8 mouse cellular contexts compared by ENCODE assay signal in the genomic region with DNA sequence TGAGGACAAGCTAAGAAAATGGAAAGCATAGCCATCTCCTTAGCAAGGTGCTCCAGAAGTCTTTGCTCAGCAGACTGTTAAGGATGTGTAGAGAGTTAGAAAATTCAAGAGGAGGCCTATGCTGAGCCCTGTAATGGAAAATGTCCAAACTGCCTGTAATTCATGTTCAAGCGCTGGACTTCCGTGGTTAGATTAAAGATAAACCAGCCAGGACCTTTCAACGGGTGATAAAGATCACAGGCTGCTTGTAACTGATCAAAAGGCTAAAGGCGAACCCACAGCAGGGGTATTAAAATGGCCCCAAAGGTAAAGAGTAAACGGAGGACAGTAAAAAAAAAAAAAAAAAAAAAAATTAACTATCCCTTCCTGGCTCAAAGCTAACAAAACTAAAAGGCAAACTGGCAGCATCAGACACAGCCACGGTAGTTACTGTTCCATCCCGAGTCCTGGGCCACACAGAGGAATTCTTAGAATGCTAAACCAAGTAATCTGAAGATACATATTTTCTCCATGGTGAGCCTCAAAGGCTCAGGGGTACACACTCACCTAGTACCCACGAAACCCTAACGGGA. TPM values are rescaled to one million over a fixed set of nuclear protein-coding genes. Genes with fewer than 3 reads are reported as not detected.
DNase-seq lines count a peak whose midpoint lies in the region; ATAC-seq and TF ChIP-seq lines count a peak whose summit lies in the region.

No protein-coding gene starts in this region.

- no peak for DNase-seq in layer of hippocampus, adult 2 months (ENCODE audit: low spot score in 2 of 2)
- DNase-seq in layer of hippocampus, postnatal 10 days (ENCODE audit: low spot score in 2 of 2) = no peak
- DNase-seq in kidney, postnatal 0 days (ENCODE audit: low spot score) = no peak
- no peak for DNase-seq in spleen, postnatal 10 days (ENCODE audit: low spot score in 2 of 2)
- DNase-seq in layer of hippocampus, adult 9-10 months (ENCODE audit: low spot score) = no peak
- DNase-seq in left cerebral cortex, postnatal 25 days (ENCODE audit: low spot score in 2 of 2) = no peak

- H3K4me3 ChIP-seq in layer of hippocampus, adult 2 months = peak overlapping the region; percentile 98; the same call in 1 of the 2 replicates
- peak overlapping the region; percentile 89 for H3K4me3 ChIP-seq in embryonic facial prominence, embryonic 15.5 days (replicated peaks)
- peak overlapping the region; percentile 83 for H3K4me3 ChIP-seq in kidney, postnatal 0 days (replicated peaks; ENCODE audit: low read depth, low read length)
- H3K4me3 ChIP-seq in neural tube, embryonic 13.5 days = peak overlapping the region; percentile 83

- H3K9me3 ChIP-seq in embryonic facial prominence, embryonic 15.5 days (replicated peaks) = no peaks in the 10 kb centered on the region
- H3K9me3 ChIP-seq in kidney, postnatal 0 days (replicated peaks; ENCODE audit: low read length) = no peaks in the 10 kb centered on the region
- H3K9me3 ChIP-seq in neural tube, embryonic 13.5 days = no peaks in the 10 kb centered on the region

- H3K27me3 ChIP-seq in embryonic facial prominence, embryonic 15.5 days = no peaks in the 10 kb centered on the region
- H3K27me3 ChIP-seq in kidney, postnatal 0 days (ENCODE audit: insufficient read depth, low read length) = no peaks in the 10 kb centered on the region
- H3K27me3 ChIP-seq in neural tube, embryonic 13.5 days = no peaks in the 10 kb centered on the region

- ATAC-seq in embryonic facial prominence, embryonic 15.5 days (ENCODE audit: insufficient number of reproducible peaks, low FRiP score, low TSS enrichment, low read depth) = no peak
- ATAC-seq in kidney, postnatal 0 days (replicated peaks; ENCODE audit: low FRiP score, low read depth) = no peak
- ATAC-seq in neural tube, embryonic 13.5 days (ENCODE audit: low read depth) = no peak

- WGBS in embryonic facial prominence, embryonic 15.5 days = 57% methylated on average over 9 of the region's 9 CpGs
- WGBS in kidney, postnatal 0 days = 30% methylated on average over 9 of the region's 9 CpGs
- WGBS in neural tube, embryonic 13.5 days = 63% methylated on average over 9 of the region's 9 CpGs

- peak overlapping the region; percentile 81 for H3K4me2 ChIP-seq in embryonic facial prominence, embryonic 15.5 days (replicated peaks)
- H3K4me2 ChIP-seq in kidney, postnatal 0 days (ENCODE audit: low read length) = peak overlapping the region; percentile 81
- H3K4me2 ChIP-seq in neural tube, embryonic 13.5 days = peak overlapping the region; percentile 60

- intact Hi-C loops in left cerebral cortex, postnatal 25 days (cut with DNase I) = no loop called here

- no peak for TF ChIP-seq CTCF in layer of hippocampus, adult 2 months (conservative IDR thresholded peaks at IDR 0.05)
- no peak for TF ChIP-seq CTCF in kidney, postnatal 0 days (IDR thresholded peaks at IDR 0.05; ENCODE audit: low read depth)

- H3K9ac ChIP-seq in embryonic facial prominence, embryonic 15.5 days = no peak overlapping the region
- no peak overlapping the region for H3K9ac ChIP-seq in kidney, postnatal 0 days (ENCODE audit: low read depth, low read length)
- peak overlapping the region; percentile 72 for H3K9ac ChIP-seq in neural tube, embryonic 13.5 days

- peak overlapping the region; percentile 97; the same call in 1 of the 2 replicates for H3K27ac ChIP-seq in layer of hippocampus, adult 2 months
- 0 out of 2 replicates have a peak overlapping the region, but pooled peaks have one; percentile 60 for H3K27ac ChIP-seq in embryonic facial prominence, embryonic 15.5 days (replicated peaks)
- H3K27ac ChIP-seq in kidney, postnatal 0 days = peak overlapping the region; percentile 96
- H3K27ac ChIP-seq in neural tube, embryonic 13.5 days (replicated peaks) = no peak overlapping the region

- H3K4me1 ChIP-seq in embryonic facial prominence, embryonic 15.5 days = peaks cover 19% of the 10 kb centered on the region
- H3K4me1 ChIP-seq in kidney, postnatal 0 days (replicated peaks; ENCODE audit: insufficient read depth, low read length) = peaks cover 17% of the 10 kb centered on the region
- H3K4me1 ChIP-seq in neural tube, embryonic 13.5 days (replicated peaks) = peaks cover 35% of the 10 kb centered on the region

- no peaks in the 10 kb centered on the region for H3K36me3 ChIP-seq in embryonic facial prominence, embryonic 15.5 days
- no peaks in the 10 kb centered on the region for H3K36me3 ChIP-seq in kidney, postnatal 0 days (ENCODE audit: insufficient read depth, low read length)
- no peaks in the 10 kb centered on the region for H3K36me3 ChIP-seq in neural tube, embryonic 13.5 days

RNA-seq across cellular contexts. Expression of gene Zfp787, which starts 1.2 kb away (rescaled TPM):
- 10 to 100 TPM; 26.2 to 27.3 TPM for total RNA-seq in layer of hippocampus, adult 2 months (2021)
- 10 to 100 TPM; 27.1 to 32.7 TPM for total RNA-seq in layer of hippocampus, postnatal 10 days (2021)
- polyA plus RNA-seq in embryonic facial prominence, embryonic 15.5 days (2015; fragmentation: Nextera tagmentation; extraction: Ambion mirVana) = 26.4 and 27.2 TPM in 2 replicates
- 60.1 and 72.0 TPM in 2 replicates for polyA plus RNA-seq in kidney, postnatal 0 days (2015; fragmentation: Nextera tagmentation; extraction: Ambion mirVana)
- polyA plus RNA-seq in neural tube, embryonic 13.5 days (2015; fragmentation: Nextera tagmentation; extraction: Ambion mirVana) = 23.0 and 23.7 TPM in 2 replicates
- total RNA-seq in left cerebral cortex, postnatal 25 days (2021) = 10 to 100 TPM; 25.1 to 27.3 TPM

RNA-seq across cellular contexts. Expression of gene Zfp444, which starts 15.0 kb away (rescaled TPM):
- 10 to 100 TPM; 55.8 to 57.2 TPM for total RNA-seq in layer of hippocampus, adult 2 months (2021)
- 10 to 100 TPM; 55.9 to 65.8 TPM for total RNA-seq in layer of hippocampus, postnatal 10 days (2021)
- polyA plus RNA-seq in embryonic facial prominence, embryonic 15.5 days (2015; fragmentation: Nextera tagmentation; extraction: Ambion mirVana) = 60.3 and 61.5 TPM in 2 replicates
- polyA plus RNA-seq in kidney, postnatal 0 days (2015; fragmentation: Nextera tagmentation; extraction: Ambion mirVana) = 66.2 and 66.3 TPM in 2 replicates
- polyA plus RNA-seq in neural tube, embryonic 13.5 days (2015; fragmentation: Nextera tagmentation; extraction: Ambion mirVana) = 71.4 and 81.0 TPM in 2 replicates
- 10 to 100 TPM; 56.7 to 69.6 TPM for total RNA-seq in left cerebral cortex, postnatal 25 days (2021)

RNA-seq across cellular contexts. Expression of gene Galp, which starts 39.9 kb away (rescaled TPM):
- not detected for total RNA-seq in layer of hippocampus, adult 2 months (2021)
- total RNA-seq in layer of hippocampus, postnatal 10 days (2021) = not detected
- polyA plus RNA-seq in embryonic facial prominence, embryonic 15.5 days (2015; fragmentation: Nextera tagmentation; extraction: Ambion mirVana) = not detected in 2 replicates
- not detected in 2 replicates for polyA plus RNA-seq in kidney, postnatal 0 days (2015; fragmentation: Nextera tagmentation; extraction: Ambion mirVana)
- not detected in 2 replicates for polyA plus RNA-seq in neural tube, embryonic 13.5 days (2015; fragmentation: Nextera tagmentation; extraction: Ambion mirVana)
- not detected for total RNA-seq in left cerebral cortex, postnatal 25 days (2021)
